Mouse (Mus musculus): ENCODE data around the gene Nelfe. TPM values are rescaled to one million over a fixed set of nuclear protein-coding genes. Genes with fewer than 3 reads are reported as not detected.
"Not testable (repeated sequence)": the region's sequence is repeated elsewhere in the genome, so short reads cannot be mapped to it uniquely, and the experiment has no call there.

Gene Nelfe
- polyA plus RNA-seq, 1 experiment from 2014 or later = 137 TPM

DNA sequence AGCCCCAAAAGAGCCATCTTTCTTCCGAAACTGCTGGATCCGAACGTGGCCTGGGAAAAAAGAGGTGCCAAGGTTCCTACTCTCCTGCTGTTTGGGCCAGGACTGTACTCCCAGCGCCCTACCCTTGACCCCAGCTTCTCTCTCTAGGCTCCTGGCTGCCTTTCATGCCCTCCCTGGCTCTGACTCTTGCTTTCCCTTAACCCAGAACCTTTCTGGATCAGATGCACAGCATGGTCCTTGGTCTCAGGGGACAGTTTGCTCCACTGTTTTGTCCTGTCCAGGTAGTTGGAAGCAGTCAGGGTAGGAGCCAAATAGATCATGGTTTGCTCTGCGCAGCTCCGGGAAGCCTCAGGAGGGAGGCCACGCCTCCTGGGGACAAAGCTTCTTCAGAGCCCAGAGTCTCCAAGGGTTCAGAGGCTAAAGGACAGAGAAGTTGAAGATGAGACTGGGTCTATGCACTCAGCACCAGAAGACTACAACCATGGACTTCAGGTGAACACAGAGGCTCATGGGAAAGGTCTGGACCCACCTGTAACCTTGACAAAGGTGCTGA is 35.3 kb upstream of the Nelfe start:
- WGBS = 77% methylated on average over 7 of the region's 7 CpGs
- Histone ChIP-seq H3K27me3 (ENCODE audit: insufficient read depth, poor library complexity, severe bottlenecking) (no peaks in the 10 kb centered on the region), H3K4me1 (replicated peaks) (no peaks in the 10 kb centered on the region), H3K36me3 (no peaks in the 10 kb centered on the region), H3K9me3 (no peaks in the 10 kb centered on the region), H3K27ac (no peak overlapping the region), H3K4me3 (no peak overlapping the region)
- DNase-seq (ENCODE audit: low spot score) = no peak

DNA sequence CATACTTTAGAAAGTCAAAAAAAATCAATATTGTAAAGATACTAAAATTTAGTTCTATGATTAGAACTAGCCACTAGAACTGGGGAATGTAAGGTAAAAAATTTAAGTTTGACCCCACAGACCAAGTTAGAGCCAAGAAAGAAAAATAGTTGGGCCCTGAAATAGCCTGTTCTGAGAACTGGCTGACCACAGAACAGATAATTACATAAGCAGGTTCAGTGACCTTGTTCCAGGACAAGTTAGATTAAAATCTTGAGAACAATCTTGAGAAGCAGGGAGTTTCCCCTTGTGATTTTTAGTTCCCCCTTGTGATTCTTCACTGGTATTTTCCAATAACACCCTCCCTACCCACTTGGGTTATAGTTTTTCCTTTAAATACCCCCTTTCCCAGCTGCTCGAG is 19.4 kb upstream of the Nelfe start:
- not testable (repeated sequence) for H3K4me1 ChIP-seq (replicated peaks); H3K27ac ChIP-seq; DNase-seq (ENCODE audit: low spot score); H3K9me3 ChIP-seq; H3K27me3 ChIP-seq (ENCODE audit: insufficient read depth, poor library complexity, severe bottlenecking); H3K4me3 ChIP-seq
- WGBS = 94% methylated on average over 1 of the region's 1 CpGs
- H3K36me3 ChIP-seq = peaks cover 88% of the 10 kb centered on the region

DNA sequence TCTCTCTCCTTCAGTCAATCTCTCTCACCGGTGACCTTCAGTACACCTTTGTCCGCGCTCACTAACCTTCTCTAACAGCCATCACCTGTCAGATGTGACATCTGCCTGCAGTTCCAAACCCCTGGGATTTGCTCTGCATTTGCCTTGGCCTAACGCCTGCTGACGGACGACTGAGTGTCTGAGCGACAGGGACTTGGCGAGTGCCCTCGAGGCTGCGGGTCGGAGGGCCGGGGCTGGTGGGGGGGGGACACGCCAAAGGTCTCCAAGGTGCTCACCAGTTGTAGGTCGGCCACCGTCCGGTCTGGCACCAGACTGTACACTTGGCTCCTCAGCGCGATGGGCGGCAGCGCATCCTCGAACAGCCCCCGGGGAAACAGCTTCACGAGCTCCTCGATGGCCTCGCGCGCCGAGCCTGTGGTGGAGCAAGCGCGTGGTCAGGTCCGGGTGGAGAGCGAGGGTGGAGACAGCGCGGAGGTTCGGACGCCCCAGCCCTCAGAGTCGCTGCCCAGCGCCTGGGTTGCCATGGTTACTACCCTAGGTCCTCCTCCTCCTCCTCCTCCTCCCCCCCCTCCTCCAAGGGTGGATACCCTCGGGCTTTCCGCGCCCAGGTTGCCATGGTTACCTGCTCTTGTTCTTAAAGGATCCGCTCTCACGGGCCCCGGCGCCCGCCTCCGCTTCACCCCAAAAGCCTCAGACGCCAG is 13.9 kb upstream of the Nelfe start:
- DNase-seq (ENCODE audit: low spot score) = no peak
- H3K4me1 ChIP-seq (replicated peaks) = peaks cover 32% of the 10 kb centered on the region
- 4% methylated on average over 48 of the region's 48 CpGs for WGBS
- H3K36me3 ChIP-seq = peaks cover 68% of the 10 kb centered on the region
- H3K9me3 ChIP-seq = no peaks in the 10 kb centered on the region
- H3K27ac ChIP-seq = peak overlapping the region; percentile 87
- H3K27me3 ChIP-seq (ENCODE audit: insufficient read depth, poor library complexity, severe bottlenecking) = no peaks in the 10 kb centered on the region
- peak overlapping the region; percentile 86 for H3K4me3 ChIP-seq

DNA sequence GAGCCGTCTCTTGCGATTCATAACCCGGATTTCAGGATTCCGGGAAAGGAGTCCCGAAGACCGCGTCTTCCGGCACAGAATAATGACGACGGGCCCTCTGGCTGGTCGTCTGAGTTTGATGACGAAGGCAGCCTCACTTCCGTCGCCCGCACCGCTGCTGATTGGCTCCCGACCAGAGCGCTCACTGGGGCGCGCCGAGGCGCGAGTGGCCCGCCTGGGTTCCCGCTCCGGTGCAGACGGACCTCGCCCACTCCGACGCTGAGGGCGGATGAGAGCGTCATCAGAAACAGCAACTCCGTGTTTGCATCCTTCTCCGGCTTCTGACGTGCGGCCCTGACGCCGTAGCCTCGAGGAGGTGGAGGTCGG is 13.4 kb upstream of the Nelfe start, which contains the start of the genes Stk19 and Dxo:
Gene Stk19, minus strand, starts transcription at position 90 of the 366 bp plus-strand sequence.
Gene Dxo, plus strand, starts transcription at position 164 of the 366 bp plus-strand sequence.
- Histone ChIP-seq H3K27ac (peak within 1 kb of the TSS; percentile 87), H3K4me3 (peak within 1 kb of the TSS; percentile 86), H3K9me3 (no peaks in the 10 kb centered on the region), H3K27me3 (ENCODE audit: insufficient read depth, poor library complexity, severe bottlenecking) (no peaks in the 10 kb centered on the region), H3K4me1 (replicated peaks) (peaks cover 32% of the 10 kb centered on the region), H3K36me3 (peaks cover 68% of the 10 kb centered on the region)
- WGBS = under 1% methylated on average over 40 of the region's 40 CpGs
- peak; percentile 97 for DNase-seq (ENCODE audit: low spot score)

DNA sequence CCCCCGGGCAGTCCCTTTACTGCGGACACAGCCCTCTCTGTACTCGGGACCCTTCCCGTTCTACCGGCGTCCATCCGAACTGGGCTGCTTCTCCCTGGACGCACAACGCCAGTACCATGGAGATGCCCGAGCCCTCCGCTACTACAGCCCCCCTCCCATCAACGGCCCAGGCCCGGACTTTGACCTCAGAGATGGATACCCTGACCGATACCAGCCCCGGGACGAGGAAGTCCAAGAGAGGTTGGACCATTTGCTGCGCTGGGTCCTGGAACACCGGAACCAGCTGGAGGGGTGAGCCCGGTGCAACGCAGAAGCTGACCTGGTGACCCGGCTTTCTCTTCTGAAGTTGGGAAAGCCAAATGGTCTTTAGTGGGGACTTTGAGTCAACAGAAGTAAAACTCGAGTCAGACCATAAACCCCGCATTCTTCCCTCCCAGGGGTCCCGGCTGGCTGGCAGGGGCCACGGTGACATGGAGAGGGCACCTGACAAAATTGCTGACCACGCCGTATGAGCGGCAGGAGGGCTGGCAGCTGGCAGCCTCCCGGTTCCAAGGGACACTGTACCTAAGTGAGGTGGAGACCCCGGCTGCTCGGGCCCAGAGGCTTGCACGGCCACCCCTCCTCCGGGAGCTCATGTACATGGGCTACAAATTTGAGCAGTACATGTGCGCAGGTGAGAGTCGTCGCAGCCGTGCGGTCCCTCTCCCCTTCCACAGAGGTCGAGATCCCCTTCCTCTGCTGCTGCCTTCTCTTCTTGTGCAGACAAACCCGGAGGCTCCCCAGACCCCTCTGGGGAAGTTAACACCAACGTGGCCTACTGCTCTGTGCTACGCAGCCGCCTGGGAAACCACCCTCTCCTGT is 12.5 kb upstream of the Nelfe start:
- H3K4me3 ChIP-seq = peak overlapping the region; percentile 86
- no peaks in the 10 kb centered on the region for H3K27me3 ChIP-seq (ENCODE audit: insufficient read depth, poor library complexity, severe bottlenecking)
- H3K4me1 ChIP-seq (replicated peaks) = peaks cover 32% of the 10 kb centered on the region
- peak overlapping the region; percentile 87 for H3K27ac ChIP-seq
- 39% methylated on average over 43 of the region's 43 CpGs for WGBS
- no peaks in the 10 kb centered on the region for H3K9me3 ChIP-seq
- DNase-seq (ENCODE audit: low spot score) = no peak
- H3K36me3 ChIP-seq = peaks cover 68% of the 10 kb centered on the region

DNA sequence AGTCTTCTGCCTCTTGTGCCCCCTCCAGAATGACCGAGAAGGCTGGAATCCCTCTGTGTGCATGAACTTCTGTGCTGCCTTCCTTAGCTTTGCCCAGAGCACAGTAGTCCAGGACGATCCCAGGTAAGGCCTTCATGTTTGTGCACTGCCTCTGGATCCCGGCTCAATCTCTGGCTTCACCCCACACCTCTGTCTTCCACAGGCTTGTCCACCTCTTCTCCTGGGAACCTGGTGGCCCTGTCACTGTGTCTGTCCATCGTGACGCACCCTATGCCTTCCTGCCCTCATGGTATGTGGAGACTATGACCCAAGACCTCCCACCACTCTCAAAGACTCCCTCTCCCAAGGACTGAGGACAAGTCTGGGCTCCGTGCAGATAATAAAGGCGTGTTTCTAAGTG is 11.4 kb upstream of the Nelfe start:
- peak overlapping the region; percentile 86 for H3K4me3 ChIP-seq
- H3K9me3 ChIP-seq = no peaks in the 10 kb centered on the region
- H3K36me3 ChIP-seq = peaks cover 68% of the 10 kb centered on the region
- WGBS = 92% methylated on average over 7 of the region's 7 CpGs
- peaks cover 32% of the 10 kb centered on the region for H3K4me1 ChIP-seq (replicated peaks)
- H3K27ac ChIP-seq = no peak overlapping the region
- no peak for DNase-seq (ENCODE audit: low spot score)
- no peaks in the 10 kb centered on the region for H3K27me3 ChIP-seq (ENCODE audit: insufficient read depth, poor library complexity, severe bottlenecking)

DNA sequence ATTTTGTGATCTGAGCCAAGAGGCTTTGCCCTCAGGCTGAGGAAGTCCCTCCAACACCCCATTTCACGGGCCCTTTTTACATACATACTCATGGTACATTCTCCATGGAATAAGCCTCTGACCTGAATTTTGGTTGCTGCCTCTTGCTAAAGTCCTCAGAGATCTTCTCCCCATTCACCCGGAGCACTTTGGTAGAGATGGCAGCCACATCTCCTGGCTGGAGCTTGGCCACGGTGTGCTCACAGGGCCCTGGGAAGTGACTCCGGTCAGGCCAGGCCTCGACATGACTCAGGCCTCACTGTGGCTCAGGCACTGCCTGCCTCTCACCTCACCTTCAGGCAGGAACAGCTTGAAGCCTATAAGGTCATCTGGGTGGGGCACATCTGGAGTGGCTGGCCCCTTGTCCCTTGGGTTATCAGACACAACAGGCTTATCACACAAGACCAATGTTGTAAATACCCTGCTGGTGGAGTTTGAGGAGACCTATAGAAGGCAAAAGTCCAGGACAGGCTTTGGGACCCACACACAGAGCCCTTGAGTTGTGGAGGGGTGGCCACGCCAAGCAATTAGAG is 9.4 kb upstream of the Nelfe start:
- Histone ChIP-seq H3K4me3 (no peak overlapping the region), H3K36me3 (peaks cover 80% of the 10 kb centered on the region), H3K27me3 (ENCODE audit: insufficient read depth, poor library complexity, severe bottlenecking) (no peaks in the 10 kb centered on the region), H3K27ac (no peak overlapping the region), H3K9me3 (no peaks in the 10 kb centered on the region), H3K4me1 (replicated peaks) (peaks cover 28% of the 10 kb centered on the region)
- 86% methylated on average over 6 of the region's 6 CpGs for WGBS
- no peak for DNase-seq (ENCODE audit: low spot score)

DNA sequence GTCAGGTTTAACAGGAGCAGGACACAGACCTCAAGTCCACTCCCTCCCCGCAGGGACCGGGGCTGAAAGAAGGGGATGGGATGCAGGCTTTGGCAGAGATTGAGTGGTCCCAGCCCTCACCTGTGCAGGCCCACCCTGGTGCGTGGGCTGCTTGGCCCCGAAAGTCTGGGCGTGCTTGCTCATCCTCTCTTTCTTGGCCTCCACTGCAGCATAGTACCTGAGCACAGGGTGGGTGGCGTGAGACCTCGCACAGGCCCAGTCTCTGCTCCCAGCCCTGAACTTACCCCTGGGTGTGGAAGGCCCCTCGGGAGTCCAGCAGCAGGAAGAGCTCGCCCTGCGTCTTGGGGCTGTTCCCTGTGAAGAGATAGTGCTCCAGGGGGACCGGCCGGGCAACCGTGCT is 5.3 kb upstream of the Nelfe start:
- Histone ChIP-seq H3K36me3 (peaks cover 84% of the 10 kb centered on the region), H3K27ac (no peak overlapping the region), H3K27me3 (ENCODE audit: insufficient read depth, poor library complexity, severe bottlenecking) (no peaks in the 10 kb centered on the region), H3K4me3 (no peak overlapping the region), H3K9me3 (no peaks in the 10 kb centered on the region), H3K4me1 (replicated peaks) (peaks cover 9% of the 10 kb centered on the region)
- no peak for DNase-seq (ENCODE audit: low spot score)
- 92% methylated on average over 13 of the region's 13 CpGs for WGBS

DNA sequence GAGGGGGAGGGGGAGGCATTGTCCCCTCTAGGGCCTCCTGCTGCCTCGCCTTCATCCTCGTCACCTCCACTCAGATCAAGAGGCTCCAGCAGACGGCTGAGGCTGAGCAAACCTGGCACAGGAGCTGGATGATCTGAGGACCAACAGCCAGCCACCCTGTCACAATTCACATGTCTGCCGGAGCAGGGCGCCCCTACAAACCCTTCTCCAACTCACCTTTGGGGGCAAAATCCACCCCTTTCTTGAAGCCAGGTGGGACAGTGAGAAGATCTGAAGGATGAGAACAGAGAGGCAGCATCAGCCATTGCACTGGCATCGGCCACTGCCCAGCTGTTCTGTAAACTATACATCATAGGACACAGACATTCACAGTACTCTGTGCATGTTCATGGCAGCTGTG is 3.0 kb upstream of the Nelfe start:
- no peak overlapping the region for H3K27ac ChIP-seq
- no peaks in the 10 kb centered on the region for H3K27me3 ChIP-seq (ENCODE audit: insufficient read depth, poor library complexity, severe bottlenecking)
- no peak for DNase-seq (ENCODE audit: low spot score)
- peaks cover 63% of the 10 kb centered on the region for H3K36me3 ChIP-seq
- no peak overlapping the region for H3K4me3 ChIP-seq
- H3K4me1 ChIP-seq (replicated peaks) = peaks cover 25% of the 10 kb centered on the region
- WGBS = 88% methylated on average over 6 of the region's 6 CpGs
- H3K9me3 ChIP-seq = no peaks in the 10 kb centered on the region

DNA sequence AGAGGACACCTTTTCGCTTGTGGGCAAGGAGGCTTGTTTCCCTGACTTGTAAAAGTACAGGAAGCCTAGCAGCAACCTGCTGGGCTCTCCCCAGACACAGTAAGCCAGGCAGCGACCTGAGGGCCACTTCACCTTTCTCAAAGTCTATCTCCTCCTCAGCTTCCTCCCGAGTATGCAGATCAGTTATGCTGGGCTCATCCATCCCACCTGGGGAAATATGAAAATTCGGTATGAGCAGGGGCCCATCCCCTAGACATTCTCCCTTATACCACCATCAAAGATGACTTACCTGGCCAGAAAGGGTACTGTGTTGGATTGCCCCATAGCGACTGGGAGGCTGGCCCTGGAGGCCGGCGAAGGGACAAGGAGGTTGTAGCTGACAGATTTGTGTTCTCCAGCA is 2.6 kb upstream of the Nelfe start:
- 95% methylated on average over 7 of the region's 7 CpGs for WGBS
- Histone ChIP-seq H3K27ac (no peak overlapping the region), H3K36me3 (peaks cover 63% of the 10 kb centered on the region), H3K9me3 (no peaks in the 10 kb centered on the region), H3K27me3 (ENCODE audit: insufficient read depth, poor library complexity, severe bottlenecking) (no peaks in the 10 kb centered on the region), H3K4me3 (no peak overlapping the region), H3K4me1 (replicated peaks) (peaks cover 27% of the 10 kb centered on the region)
- DNase-seq (ENCODE audit: low spot score) = no peak

DNA sequence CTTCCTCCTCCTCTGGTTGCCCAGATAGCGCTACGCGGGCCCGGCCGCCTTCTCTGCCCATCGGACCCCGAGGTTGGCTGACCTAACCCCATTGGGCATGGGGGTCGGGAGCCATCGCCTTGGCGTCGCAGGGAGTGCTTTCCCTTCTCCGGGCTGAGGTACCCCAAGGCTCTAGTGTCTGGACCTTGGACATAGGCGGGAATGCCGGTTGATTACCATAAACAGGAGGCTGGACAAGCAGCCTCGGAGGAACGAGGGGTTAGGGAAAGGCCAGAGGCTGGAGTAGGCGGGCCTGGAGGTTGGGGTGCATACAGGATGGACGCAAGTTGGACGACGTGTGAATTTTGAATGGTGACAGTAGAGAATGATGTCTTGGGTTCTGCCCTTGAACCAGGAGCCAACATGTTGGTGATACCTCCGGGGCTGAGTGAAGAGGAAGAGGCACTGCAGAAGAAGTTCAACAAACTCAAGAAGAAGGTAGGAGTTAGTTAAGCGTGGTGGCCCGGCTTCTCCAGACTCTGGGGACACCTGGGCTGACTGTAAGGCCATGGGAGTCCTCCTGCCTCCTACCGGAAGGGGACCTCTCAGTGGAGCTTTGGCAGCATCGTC is 430 bp downstream of the Nelfe start:
- H3K27ac ChIP-seq = peak overlapping the region; percentile 86
- H3K4me3 ChIP-seq = peak overlapping the region; percentile 72
- no peak for DNase-seq (ENCODE audit: low spot score)
- H3K9me3 ChIP-seq = no peaks in the 10 kb centered on the region
- WGBS = 2% methylated on average over 25 of the region's 25 CpGs
- peaks cover 63% of the 10 kb centered on the region for H3K36me3 ChIP-seq
- peaks cover 27% of the 10 kb centered on the region for H3K4me1 ChIP-seq (replicated peaks)
- H3K27me3 ChIP-seq (ENCODE audit: insufficient read depth, poor library complexity, severe bottlenecking) = no peaks in the 10 kb centered on the region

DNA sequence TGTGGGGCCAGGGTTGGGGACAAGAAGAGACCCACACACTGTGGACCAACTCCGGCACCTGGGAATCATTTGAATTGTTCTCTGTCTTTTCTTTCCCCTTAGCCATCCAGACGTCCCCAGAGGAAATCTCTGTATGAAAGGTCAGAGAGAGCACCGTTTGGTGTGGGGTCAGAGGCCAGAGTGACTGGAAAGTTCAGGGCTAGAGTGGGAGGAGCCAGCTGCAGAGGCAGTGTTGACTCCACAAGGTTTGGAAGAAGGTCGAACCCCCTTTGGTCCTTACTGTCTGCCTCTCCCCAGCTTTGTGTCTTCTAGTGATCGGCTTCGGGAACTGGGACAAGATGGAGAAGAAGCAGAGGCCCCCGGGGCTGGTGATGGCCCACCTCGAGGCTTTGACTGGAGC is 3.3 kb downstream of the Nelfe start:
- no peaks in the 10 kb centered on the region for H3K9me3 ChIP-seq
- no peaks in the 10 kb centered on the region for H3K27me3 ChIP-seq (ENCODE audit: insufficient read depth, poor library complexity, severe bottlenecking)
- WGBS = 69% methylated on average over 8 of the region's 8 CpGs
- no peak overlapping the region for H3K4me3 ChIP-seq
- H3K36me3 ChIP-seq = peaks cover 64% of the 10 kb centered on the region
- no peak for DNase-seq (ENCODE audit: low spot score)
- H3K27ac ChIP-seq = no peak overlapping the region
- peaks cover 27% of the 10 kb centered on the region for H3K4me1 ChIP-seq (replicated peaks)
